Comparison of ENCODE assay signal across 16 mouse cellular contexts in genomic region chrX:39250148-39250725, GRCm38 (mm10).
DNase-seq lines count a peak whose midpoint lies in the region; ATAC-seq lines count a peak whose summit lies in the region.
"Had no signal": no experiment of that assay in that cellular context is flagged by ENCODE, and none has a peak within 500 bp of the region (broad histone marks: within the 10 kb centered on the region; RNA-seq: fewer than 3 reads in every experiment).

No protein-coding gene starts in this region.

- DNase-seq in A20 (ENCODE audit: low read depth, low spot score) = peak; percentile 24
- peak; percentile 75 for DNase-seq in Muller cell, postnatal 12 days (ENCODE audit: inconsistent ontology term)
- DNase-seq in layer of hippocampus, adult 8-10 months (ENCODE audit: low spot score in 2 of 2) = peak; percentile 8 to 17
- peak; percentile 1 for DNase-seq in mesoderm, embryonic 11.5 days (ENCODE audit: low read depth, low spot score)
- DNase-seq in urinary bladder, adult 2 months (ENCODE audit: low spot score) = no peak
- DNase-seq in heart, postnatal 4 days = no peak
- DNase-seq: adrenal gland, postnatal 25 days; cerebellum, adult 8-10 months; gastrocnemius, adult 2 months; liver had no signal

- ATAC-seq in CD4-positive, CD25-positive, alpha-beta regulatory T cell, adult 4 months = no peak
- ATAC-seq: forebrain, embryonic 13.5 days; hindbrain, embryonic 16.5 days; intestine, embryonic 16.5 days; lung, postnatal 0 days; midbrain, embryonic 13.5 days had no signal

Comparison
In these comparisons a context has a peak if more than half of its experiments do, and no peak if none do; other contexts are left out.
1. DNase-seq: peak in A20 (single experiment), Muller cell, postnatal 12 days (single experiment), layer of hippocampus, adult 8-10 months (2 of 2) and mesoderm, embryonic 11.5 days (single experiment); none in urinary bladder, adult 2 months (single experiment) and heart, postnatal 4 days (single experiment).